Mouse (Mus musculus) heart, adult 2 months (tissue): ENCODE measurements at regions not wholly inside any gene's neighbourhood (a gene's known extent, or its start where the extent isn't known, plus 50 kb on each side); places are given as distances from the start of the nearest gene placed in this dataset.

Experiments used
- CTCF ChIP-seq: fragments of 200-600 bp; IDR thresholded peaks from 2 replicates; pipeline ENCODE4 v1.8.1; 2022; ENCODE audit warnings: antibody characterized with exemption, mild to moderate bottlenecking, moderate library complexity
- POLR2A ChIP-seq: fragments of 200-500 bp; IDR thresholded peaks from 2 replicates; pipeline ENCODE4 v1.6.1; 2011; ENCODE audit warnings: mild to moderate bottlenecking, low read depth, low read length, control low read depth; ENCODE audit not compliant: insufficient read depth

DNA sequence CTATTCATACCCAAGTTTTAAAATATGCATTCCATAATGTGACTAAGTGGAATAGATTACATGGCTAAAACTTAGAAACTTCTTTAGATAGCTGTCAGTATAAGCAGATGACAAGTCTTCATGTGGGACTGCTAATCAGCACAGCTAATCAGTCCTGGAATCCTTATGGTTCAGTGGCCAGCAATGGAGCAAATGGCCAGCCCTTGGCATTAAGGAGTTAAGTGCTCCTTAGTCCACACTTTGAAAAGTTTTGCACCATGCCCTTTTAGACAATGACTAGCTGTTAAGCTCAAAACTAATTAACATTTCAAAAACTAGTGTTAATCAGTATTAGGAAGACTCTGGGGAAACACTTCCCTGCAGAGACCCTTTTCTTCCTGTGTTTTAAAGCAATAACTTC lies 1188.4 kb upstream of the Nr2f1 start:
- TF ChIP-seq POLR2A (no peak), CTCF (no peak)
